Comparison of ENCODE assay signal across 9 mouse cellular contexts in genomic region chr12:30884622-30885230, GRCm38 (mm10). TPM values are rescaled to one million over a fixed set of nuclear protein-coding genes. Genes with fewer than 3 reads are reported as not detected.
DNase-seq lines count a peak whose midpoint lies in the region; ATAC-seq and TF ChIP-seq lines count a peak whose summit lies in the region.
"Had no signal": no experiment of that assay in that cellular context is flagged by ENCODE, and none has a peak within 500 bp of the region (broad histone marks: within the 10 kb centered on the region; RNA-seq: fewer than 3 reads in every experiment).

No protein-coding gene starts in this region.

- H3K27ac ChIP-seq in testis, adult 2 months (ENCODE audit: control insufficient read depth, insufficient read depth, low read depth, low read length) = no peak overlapping the region
- no peak overlapping the region for H3K27ac ChIP-seq in liver, postnatal 0 days (ENCODE audit: low read depth)

- H3K4me3 ChIP-seq in testis, adult 2 months (ENCODE audit: control insufficient read depth, low read depth, low read length) = peak overlapping the region; percentile 26; the same call in 1 of the 2 replicates
- peak overlapping the region; percentile 26; the same call in 1 of the 2 replicates for H3K4me3 ChIP-seq in liver, postnatal 0 days (ENCODE audit: low read depth, low read length)

- peaks cover 7% of the 10 kb centered on the region for H3K4me1 ChIP-seq in testis, adult 2 months (ENCODE audit: control insufficient read depth, insufficient read depth, low read length)
- H3K4me1 ChIP-seq in liver, postnatal 0 days (ENCODE audit: insufficient read depth) = 0 out of 2 replicates have a peak, but pooled peaks cover 4% of the 10 kb centered on the region

- no peaks in the 10 kb centered on the region for H3K36me3 ChIP-seq in testis, adult 2 months (ENCODE audit: control insufficient read depth, insufficient read depth, low read length)
- H3K36me3 ChIP-seq in liver, postnatal 0 days (replicated peaks; ENCODE audit: insufficient read depth, low read length) = no peaks in the 10 kb centered on the region

- no peak for TF ChIP-seq EP300 in liver, postnatal 0 days (IDR thresholded peaks at IDR 0.05; ENCODE audit: low read depth)

- H3K9me3 ChIP-seq in liver, postnatal 0 days (ENCODE audit: low read length) = no peaks in the 10 kb centered on the region

- H3K9ac ChIP-seq in liver, postnatal 0 days (replicated peaks) = no peak overlapping the region

- no peak for TF ChIP-seq CTCF in testis, adult 2 months (IDR thresholded peaks at IDR 0.05; ENCODE audit: control insufficient read depth, insufficient read depth, insufficient replicate concordance, low read depth, low read length)
- TF ChIP-seq CTCF in liver, postnatal 0 days (IDR thresholded peaks at IDR 0.05; ENCODE audit: low read depth) = no peak

- DNase-seq in embryo, embryonic 10 days (ENCODE audit: low spot score) = peak; percentile 13
- no peak for DNase-seq in embryo, embryonic 9.5 days (ENCODE audit: extremely low spot score)
- DNase-seq in testis, postnatal 14 days (ENCODE audit: low spot score) = no peak
- no peak for DNase-seq in liver, postnatal 0 days
- DNase-seq in thymus, postnatal 25 days = no peak
- no peak for DNase-seq in urinary bladder, adult 2 months (ENCODE audit: low spot score)
- DNase-seq in adrenal gland, adult 18-20 months (ENCODE audit: low spot score in 2 of 2) = no peak
- DNase-seq: lung, postnatal 14 days had no signal

- WGBS in liver, postnatal 0 days (ENCODE audit: insufficient replicate concordance) = 9% methylated on average over 38 of the region's 39 CpGs

- peak overlapping the region; percentile 55 for H3K4me2 ChIP-seq in liver, postnatal 0 days (ENCODE audit: low read depth, low read length)

- no peak for ATAC-seq in liver, postnatal 0 days

- no peaks in the 10 kb centered on the region for H3K27me3 ChIP-seq in testis, adult 2 months (ENCODE audit: control insufficient read depth, insufficient read depth, low read length)
- H3K27me3 ChIP-seq in liver, postnatal 0 days (ENCODE audit: insufficient read depth, low read length) = peaks cover 47% of the 10 kb centered on the region

- TF ChIP-seq POLR2A in testis, adult 2 months (IDR thresholded peaks at IDR 0.05; ENCODE audit: control insufficient read depth, low read depth, low read length) = no peak

RNA-seq across cellular contexts. Expression of gene Alkal2, which starts 0.6 kb away (rescaled TPM):
- not detected in 2 replicates for polyA plus RNA-seq in testis, adult 2 months (2012; rRNA removed)
- not detected in 2 replicates for polyA plus RNA-seq in liver, postnatal 0 days (2015; fragmentation: Nextera tagmentation; extraction: Ambion mirVana)
- polyA plus RNA-seq in urinary bladder, adult 2 months (2012; rRNA removed) = 0.27 and 0.34 TPM in 2 replicates
- total RNA-seq in adrenal gland, adult 18-20 months (2021) = under 1 TPM; 0.53 to 0.77 TPM

RNA-seq across cellular contexts. Expression of gene Acp1, which starts 26.7 kb away (rescaled TPM):
- polyA plus RNA-seq in testis, adult 2 months (2012; rRNA removed) = 22.8 and 26.8 TPM in 2 replicates
- 164 and 171 TPM in 2 replicates for polyA plus RNA-seq in liver, postnatal 0 days (2015; fragmentation: Nextera tagmentation; extraction: Ambion mirVana)
- polyA plus RNA-seq in urinary bladder, adult 2 months (2012; rRNA removed) = 10.5 and 20.4 TPM in 2 replicates
- total RNA-seq in adrenal gland, adult 18-20 months (2021) = 10 to 100 TPM; 48.9 to 54.4 TPM

RNA-seq across cellular contexts. Expression of gene Sh3yl1, which starts 26.7 kb away (rescaled TPM):
- polyA plus RNA-seq in testis, adult 2 months (2012; rRNA removed) = 8.2 and 9.6 TPM in 2 replicates
- polyA plus RNA-seq in liver, postnatal 0 days (2015; fragmentation: Nextera tagmentation; extraction: Ambion mirVana) = 16.1 and 16.9 TPM in 2 replicates
- polyA plus RNA-seq in urinary bladder, adult 2 months (2012; rRNA removed) = 19.4 and 27.4 TPM in 2 replicates
- total RNA-seq in adrenal gland, adult 18-20 months (2021) = 1 to 10 TPM; 1.7 to 3.5 TPM
